Mouse (Mus musculus) urinary bladder, postnatal 36 days (tissue): ENCODE results near the gene Olfr1263.

ENCODE experiments used
- DNase-seq, 2 experiments: peaks; one replicate each; pipeline ENCODE4 v3.0.0; 2022; ENCODE audit warnings: low spot score in 2 of 2, mixed read lengths in 1 of 2

Olfr1263 gene

GRCm38 (mm10) chr2:90011831-90012230 is at the start of gene Olfr1263:
Gene Olfr1263 (plus strand): TSS chr2:90012131.
- DNase-seq = no peak

DNA sequence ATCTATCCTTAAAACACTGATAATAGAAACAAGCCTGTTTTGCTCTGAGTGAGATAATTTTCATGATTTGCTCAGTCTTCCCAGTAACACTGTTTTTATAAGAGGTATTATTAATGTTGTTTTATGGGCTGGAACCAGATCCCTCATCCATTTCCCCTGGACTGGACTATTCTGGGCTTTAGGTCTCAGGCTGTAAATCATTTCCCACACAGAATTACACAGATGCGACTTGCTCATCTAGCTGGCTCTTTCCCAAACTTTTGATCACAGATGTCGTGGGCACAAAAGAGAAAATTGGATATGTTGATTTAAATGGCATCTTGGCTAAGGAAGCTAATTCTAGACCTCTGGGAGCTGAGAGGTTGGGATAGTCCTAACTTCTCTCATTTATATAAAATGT is 37.7 kb upstream of the Olfr1263 start, which contains the start of gene Olfr1260:
TSS of gene Olfr1260 (plus strand) at position 157 of the 400 bp plus-strand sequence.
- no peak for DNase-seq

- DNase-seq = no peak
Observed at GRCm38 (mm10) chr2:89977709-89978108, 34.2 kb upstream of the Olfr1263 start.

DNA sequence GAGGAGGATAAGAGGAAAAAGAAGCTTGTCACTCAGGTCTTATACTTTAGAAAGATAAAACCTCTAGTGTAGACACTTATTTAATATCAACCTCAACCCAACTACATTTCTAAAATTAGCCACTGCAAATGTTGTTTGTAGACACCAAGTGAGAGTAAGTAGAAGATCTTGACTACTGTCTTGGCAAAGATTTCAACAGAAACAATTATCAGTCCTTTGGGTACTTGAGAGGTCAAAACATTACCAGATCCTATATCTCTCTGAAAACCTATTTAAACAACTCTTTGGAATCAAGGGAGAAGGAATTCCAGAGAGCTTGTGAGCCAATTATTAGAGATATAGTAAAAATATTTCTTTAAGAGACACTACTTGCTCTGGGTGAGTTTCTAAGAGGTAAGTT is 21.0 kb upstream of the Olfr1263 start, which contains the start of gene Olfr1261:
TSS of gene Olfr1261 (plus strand) at position 301 of the 400 bp plus-strand sequence.
- DNase-seq = no peak

DNA sequence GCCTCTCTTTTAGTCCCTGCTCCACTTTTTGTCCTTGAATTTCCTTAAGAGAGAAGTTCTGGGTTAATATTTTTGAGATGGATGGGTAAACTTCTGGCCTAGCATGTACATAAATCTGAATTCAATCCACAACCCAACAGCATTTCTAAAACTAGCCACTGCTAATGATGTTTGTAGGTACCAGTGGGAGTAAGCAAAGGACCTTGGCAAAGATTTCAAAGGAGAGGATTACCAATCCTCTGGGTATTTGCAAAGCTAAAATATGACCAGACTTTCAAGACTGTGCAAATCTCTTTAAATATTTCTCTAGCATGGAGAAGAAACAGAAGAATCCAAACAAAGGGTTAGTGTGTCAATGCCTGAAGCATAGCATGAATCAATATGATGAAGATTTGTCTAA is 12.1 kb upstream of the Olfr1263 start, which contains the start of gene Olfr1262:
TSS of gene Olfr1262 (plus strand) at position 301 of the 400 bp plus-strand sequence.
- no peak for DNase-seq

DNA sequence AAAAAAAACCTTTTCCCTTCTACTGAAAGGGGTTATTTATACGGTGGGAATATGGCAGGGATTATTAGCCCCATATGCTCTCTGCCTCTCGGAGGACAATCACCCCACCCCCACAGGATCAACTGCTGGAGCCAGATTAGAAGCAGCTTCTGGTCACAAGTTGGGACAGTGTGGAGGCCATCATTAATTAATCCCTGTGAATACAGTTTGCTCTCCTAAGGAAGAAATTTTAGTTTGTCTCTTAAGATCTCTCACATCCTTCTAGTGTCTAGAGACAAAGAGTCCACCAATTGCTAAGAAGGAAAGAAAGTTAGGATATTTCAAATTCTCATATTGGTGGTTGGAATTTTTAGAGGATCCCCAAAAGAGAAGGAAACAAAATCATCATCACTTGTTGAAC is 13.5 kb downstream of the Olfr1263 start, which contains the start of gene Olfr1264:
TSS of gene Olfr1264 (minus strand) at position 101 of the 400 bp plus-strand sequence.
- no peak for DNase-seq

GRCm38 (mm10) chr2:90035037-90035436 is 23.1 kb downstream of the Olfr1263 start, which contains the start of gene Olfr1265:
Gene Olfr1265 (plus strand): TSS chr2:90035337.
- no peak for DNase-seq

DNA sequence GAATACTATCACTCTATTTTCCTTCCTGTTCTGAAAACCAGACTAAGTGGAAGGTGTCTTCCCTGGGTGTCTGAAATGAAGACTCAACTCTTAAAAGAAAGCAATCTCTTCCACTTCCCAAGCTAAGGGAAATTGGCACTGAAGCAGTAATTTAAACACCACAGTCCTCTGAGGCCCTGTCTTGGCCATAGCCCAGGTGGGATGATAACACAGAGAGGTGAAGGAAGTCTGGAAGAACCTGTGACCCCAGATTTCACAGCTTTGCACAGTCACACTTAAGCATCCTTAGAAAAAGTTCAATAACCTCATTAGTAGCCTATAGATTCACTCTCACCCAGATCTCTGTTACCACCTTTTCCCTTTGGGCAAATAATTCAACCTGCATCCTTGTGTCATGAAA is 51.6 kb downstream of the Olfr1263 start, which contains the start of gene Olfr140:
TSS of gene Olfr140 (minus strand) at position 101 of the 400 bp plus-strand sequence.
- no peak for DNase-seq
